Mouse (Mus musculus): ENCODE results near the gene L3hypdh.

GRCm38 (mm10) chr12:72023572-72023971 is 61.7 kb downstream of the L3hypdh start:
- TF ChIP-seq CTCF (IDR thresholded peaks at IDR 0.05; ENCODE audit: extremely low read depth, insufficient read depth, insufficient read length, insufficient replicate concordance) (no peak), POLR2A (IDR thresholded peaks at IDR 0.05; ENCODE audit: low read depth, low read length) (no peak)
